Mouse (Mus musculus) megakaryocyte progenitor cell, adult 5-6 weeks (primary cell): ENCODE data around the gene Nop53. TPM values are rescaled to one million over a fixed set of nuclear protein-coding genes. Genes with fewer than 3 reads are reported as not detected.
"Not testable (repeated sequence)": the region's sequence is repeated elsewhere in the genome, so short reads cannot be mapped to it uniquely, and the experiment has no call there.

Experiments used
- ATAC-seq: replicated peaks from 2 replicates; pipeline ENCODE4 v1.8.0; 2016; ENCODE audit warnings: mild to moderate bottlenecking, moderate TSS enrichment, inconsistent platforms; ENCODE audit not compliant: poor library complexity
- total RNA-seq, 2 experiments: library from RNA; stranded (forward) in 1 of 2; stranded (reverse) in 1 of 2; fragments of 157-497, 149-512 nt in 1 of 2; fragments of 200-1000 nt in 1 of 2; gene quantifications; 2 replicates each; pipeline versions ENCODE4 v1.2.3 to v1.2.4; 2015 to 2017

Gene Nop53
- total RNA-seq, 2 experiments from 2014 or later, result 64.0 to 286 TPM

- ATAC-seq, result peak; percentile 94
Observed at GRCm38 (mm10) chr7:15922220-15922773, 23.6 kb downstream of the Nop53 start, which contains the start of gene Selenow. Gene Selenow, minus strand, starts transcription at chr7:15922402.

- ATAC-seq, result peak; percentile 50
Observed at GRCm38 (mm10) chr7:15921796-15922195, 24.1 kb downstream of the Nop53 start.

- ATAC-seq, result no peak
Observed at GRCm38 (mm10) chr7:15920645-15921190, 25.2 kb downstream of the Nop53 start.

- ATAC-seq, result no peak
Observed at GRCm38 (mm10) chr7:15919947-15920346, 25.9 kb downstream of the Nop53 start.

GRCm38 (mm10) chr7:15918371-15918770, 27.5 kb downstream of the Nop53 start:
- no peak for ATAC-seq

- no peak for ATAC-seq
Observed at GRCm38 (mm10) chr7:15916996-15917395, 28.9 kb downstream of the Nop53 start.

GRCm38 (mm10) chr7:15916134-15916723, 29.6 kb downstream of the Nop53 start:
- ATAC-seq, result no peak

- not testable (repeated sequence) for ATAC-seq
Observed at GRCm38 (mm10) chr7:15915695-15916094, 30.2 kb downstream of the Nop53 start.

- no peak for ATAC-seq
Observed at GRCm38 (mm10) chr7:15914751-15915150, 31.1 kb downstream of the Nop53 start.

- ATAC-seq, result peak; percentile 91
Observed at GRCm38 (mm10) chr7:15914252-15914651, 31.6 kb downstream of the Nop53 start.

- peak; percentile 91 for ATAC-seq
Observed at GRCm38 (mm10) chr7:15912183-15912582, 33.7 kb downstream of the Nop53 start.

GRCm38 (mm10) chr7:15910521-15910920, 35.4 kb downstream of the Nop53 start:
- no peak for ATAC-seq

- no peak for ATAC-seq
Observed at GRCm38 (mm10) chr7:15907971-15908590, 37.8 kb downstream of the Nop53 start.

GRCm38 (mm10) chr7:15906602-15907001, 39.3 kb downstream of the Nop53 start:
- ATAC-seq, result no peak

- no peak for ATAC-seq
Observed at GRCm38 (mm10) chr7:15905861-15906260, 40.0 kb downstream of the Nop53 start.

GRCm38 (mm10) chr7:15901366-15902048, 44.4 kb downstream of the Nop53 start:
- no peak for ATAC-seq

GRCm38 (mm10) chr7:15894251-15894650, 51.6 kb downstream of the Nop53 start:
- no peak for ATAC-seq
